Mouse (Mus musculus) MEL (cell line): ENCODE measurements at regions not wholly inside any gene's neighbourhood (a gene's known extent, or its start where the extent isn't known, plus 50 kb on each side); places are given as distances from the start of the nearest gene placed in this dataset.

Source experiments
- CTCF ChIP-seq, 3 experiments: IDR thresholded peaks in 2 of 3; conservative IDR thresholded peaks in 1 of 3; 2 replicates each; pipeline ENCODE4 v1.5.1; 2011 to 2012; ENCODE audit warnings: low read length in 3 of 3, low read depth in 2 of 3, mild to moderate bottlenecking in 2 of 3, improper control_type of control experiment in 1 of 3, inconsistent platforms in 1 of 3, mixed read lengths in 1 of 3, moderate library complexity in 1 of 3; ENCODE audit not compliant: control insufficient read depth in 1 of 3, insufficient read depth in 1 of 3, poor library complexity in 1 of 3, severe bottlenecking in 1 of 3
- E2F4 ChIP-seq: IDR thresholded peaks from 2 replicates; pipeline ENCODE4 v1.6.1; 2011; ENCODE audit warnings: low read depth, low read length, improper control_type of control experiment, borderline replicate concordance
- EP300 ChIP-seq, 2 experiments: IDR thresholded peaks; 2 replicates each; pipeline ENCODE4 v1.6.1; 2011; ENCODE audit warnings: improper control_type of control experiment in 2 of 2, low read length in 2 of 2, low read depth in 1 of 2, mild to moderate bottlenecking in 1 of 2
- GATA1 ChIP-seq: IDR thresholded peaks from 2 replicates; pipeline ENCODE4 v1.6.1; 2011; ENCODE audit warnings: low read depth, low read length, improper control_type of control experiment
- JUND ChIP-seq: IDR thresholded peaks from 2 replicates; pipeline ENCODE4 v1.6.1; 2011; ENCODE audit warnings: low read depth, mild to moderate bottlenecking, improper control_type of control experiment, low read length
- MEF2A ChIP-seq: IDR thresholded peaks from 2 replicates; pipeline ENCODE4 v1.6.1; 2014; ENCODE audit warnings: low read depth, mild to moderate bottlenecking, inconsistent platforms, low read length, improper control_type of control experiment; ENCODE audit not compliant: poor library complexity, insufficient replicate concordance, severe bottlenecking; ENCODE audit errors: extremely low read depth
- MXI1 ChIP-seq: IDR thresholded peaks from 2 replicates; pipeline ENCODE4 v1.6.1; 2011; ENCODE audit warnings: mild to moderate bottlenecking, low read depth, low read length, improper control_type of control experiment
- NELFE ChIP-seq: IDR thresholded peaks from 2 replicates; pipeline ENCODE4 v1.6.1; 2011; ENCODE audit warnings: low read depth, low read length, improper control_type of control experiment
- TBP ChIP-seq: IDR thresholded peaks from 2 replicates; pipeline ENCODE4 v1.8.0; 2011; ENCODE audit warnings: low read depth, low read length, improper control_type of control experiment
- USF1 ChIP-seq: IDR thresholded peaks from 2 replicates; pipeline ENCODE4 v1.6.1; 2014; ENCODE audit warnings: low read depth, mild to moderate bottlenecking, inconsistent platforms, low read length, improper control_type of control experiment, moderate library complexity
- USF2 ChIP-seq, 2 experiments: IDR thresholded peaks; 2 replicates each; pipeline ENCODE4 v1.6.1; 2011 to 2012; ENCODE audit warnings: improper control_type of control experiment in 2 of 2, low read length in 2 of 2, borderline replicate concordance in 1 of 2, inconsistent platforms in 1 of 2, low read depth in 1 of 2, mild to moderate bottlenecking in 1 of 2; ENCODE audit not compliant: insufficient read depth in 1 of 2

- TF ChIP-seq EP300 (IDR thresholded peaks at IDR 0.05; ENCODE audit: low read depth in 1 of 2, low read length in 2 of 2) (no peak), TBP (no peak; the same call in 1 of the 2 replicates), CTCF (IDR thresholded peaks at IDR 0.05 in 2 of 3, conservative IDR thresholded peaks at IDR 0.05 in 1 of 3; ENCODE audit: control insufficient read depth in 1 of 3, insufficient read depth in 1 of 3, low read depth in 2 of 3, low read length in 3 of 3, poor library complexity in 1 of 3, severe bottlenecking in 1 of 3) (no peak), USF2 (IDR thresholded peaks at IDR 0.05; ENCODE audit: borderline replicate concordance in 1 of 2, insufficient read depth in 1 of 2, low read depth in 1 of 2, low read length in 2 of 2) (no peak), MXI1 (no peak; the same call in 1 of the 2 replicates), JUND (no peak), GATA1 (no peak), NELFE (no peak; the same call in 1 of the 2 replicates), MEF2A (no peak), E2F4 (no peak), USF1 (no peak)
These were observed 67.2 kb upstream of the Chd2 start for GRCm38 (mm10) chr7:73608804-73609275.
